Mouse (Mus musculus) naive thymus-derived CD4-positive, alpha-beta T cell, adult 2 months (primary cell): ENCODE data around the gene Bmpr2.
A peak's percentile ranks its signal among the peaks of the same experiment; 100 is the strongest.

Experiments
- DNase-seq: peaks from one replicate; pipeline ENCODE4 v3.0.0-alpha.2; 2011; ENCODE audit warnings: low read depth

Gene Bmpr2

DNA sequence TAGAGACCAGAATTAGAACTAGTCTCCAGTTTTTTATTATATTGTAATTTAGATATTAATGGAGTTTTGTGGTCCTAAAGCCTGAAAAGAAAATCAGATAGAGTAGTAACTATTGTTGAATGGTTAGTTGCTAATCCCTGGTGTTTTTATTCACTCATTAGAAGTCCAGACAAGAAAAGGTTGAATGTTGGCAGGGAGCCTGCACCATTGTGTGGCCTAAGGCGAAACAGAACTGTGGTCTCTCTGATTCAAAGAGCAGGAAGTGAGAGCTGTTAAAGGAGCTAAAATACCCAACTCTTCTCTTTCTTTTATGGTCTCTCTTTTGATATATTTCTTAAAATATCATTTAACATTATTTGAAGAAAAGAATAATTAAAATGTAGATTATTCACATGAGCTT is 32.1 kb downstream of the Bmpr2 start:
- no peak for DNase-seq

- no peak for DNase-seq
Measured at GRCm38 (mm10) chr1:59797865-59798264, 34.7 kb downstream of the Bmpr2 start.

- no peak for DNase-seq
Measured at GRCm38 (mm10) chr1:59804363-59804762, 41.2 kb downstream of the Bmpr2 start.

DNA sequence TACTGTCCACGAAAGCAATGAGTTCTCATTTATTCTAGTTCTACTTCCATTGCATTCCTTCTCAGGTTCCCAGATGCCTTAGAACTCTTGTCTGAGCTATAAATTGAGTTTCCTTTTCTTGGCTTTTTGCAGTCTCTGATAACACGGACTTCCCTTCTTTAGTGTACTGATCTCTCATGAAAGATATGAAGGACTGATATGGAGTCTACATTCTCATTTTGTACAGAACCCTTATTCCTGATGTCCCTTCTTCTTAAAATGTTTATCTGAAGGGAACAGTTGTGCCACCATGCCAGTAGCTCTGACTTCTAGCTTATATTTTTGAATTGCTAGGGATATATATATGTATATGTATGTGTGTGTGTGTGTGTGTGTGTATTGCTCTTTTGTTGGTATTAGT is 46.7 kb downstream of the Bmpr2 start:
- DNase-seq = no peak

- DNase-seq = no peak
Measured at GRCm38 (mm10) chr1:59812782-59813181, 49.6 kb downstream of the Bmpr2 start.

GRCm38 (mm10) chr1:59825421-59825820 is 62.2 kb downstream of the Bmpr2 start:
- no peak for DNase-seq

DNA sequence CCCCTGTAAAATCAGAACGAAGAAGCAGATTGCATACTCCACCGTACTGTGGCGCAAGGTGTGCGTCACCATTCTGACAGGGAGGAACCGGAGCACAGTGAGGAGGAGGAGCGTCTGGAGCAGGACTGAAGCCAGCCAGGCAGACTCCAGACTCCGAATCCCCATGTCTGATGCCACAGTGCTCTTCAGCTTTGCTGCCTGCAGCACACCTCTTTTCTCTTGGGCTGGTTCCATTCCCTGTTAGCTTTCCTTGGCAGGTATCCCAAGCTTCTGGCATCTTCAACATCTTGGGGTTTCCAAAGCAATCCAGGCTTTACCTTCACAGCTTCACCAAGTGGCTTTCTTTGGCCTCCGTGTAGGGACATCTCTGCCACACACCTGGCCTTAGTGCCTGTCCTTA is 63.4 kb downstream of the Bmpr2 start:
- DNase-seq = no peak

- no peak for DNase-seq
Measured at GRCm38 (mm10) chr1:59829410-59829809, 66.2 kb downstream of the Bmpr2 start.

DNA sequence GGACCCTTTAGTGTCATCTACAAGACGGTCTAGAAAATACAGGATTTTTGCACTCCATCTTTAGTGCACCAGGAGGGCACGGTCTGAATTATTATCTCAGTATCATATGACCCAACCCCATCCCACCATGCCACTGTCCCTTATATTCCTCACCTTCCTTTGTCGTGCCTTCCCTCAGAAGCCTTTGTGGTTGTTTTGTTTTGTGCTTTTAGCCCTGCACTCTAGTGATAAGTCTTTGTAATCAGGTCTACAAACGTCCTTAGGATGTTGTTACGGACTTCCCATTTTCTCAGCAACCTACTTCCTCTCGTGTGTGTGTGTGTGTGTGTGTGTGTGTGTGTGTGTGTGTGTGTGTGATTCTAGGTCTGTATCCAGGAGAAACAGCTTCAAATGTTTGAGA is 67.0 kb downstream of the Bmpr2 start:
- no peak for DNase-seq

DNA sequence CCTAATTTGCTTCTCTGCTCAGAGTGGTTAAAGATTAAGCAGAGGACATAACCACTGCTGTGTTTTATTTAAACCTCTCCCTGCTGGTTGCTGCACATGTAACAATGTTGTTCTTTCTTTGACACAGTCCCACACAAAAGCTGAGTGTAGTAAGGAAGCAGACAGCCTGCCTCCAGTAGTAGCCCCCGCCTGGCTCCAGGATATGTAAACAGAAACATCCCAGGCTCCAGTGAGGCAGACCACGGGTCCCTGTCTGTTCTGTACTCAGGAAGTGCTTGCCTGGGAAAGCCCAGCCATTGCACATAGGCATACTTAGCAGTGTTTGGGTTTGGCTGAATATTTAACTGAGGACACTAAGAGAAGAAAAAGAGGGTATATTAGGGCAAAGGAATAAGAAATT is 70.5 kb downstream of the Bmpr2 start:
- DNase-seq = no peak

- no peak for DNase-seq
Measured at GRCm38 (mm10) chr1:59848327-59848726, 85.1 kb downstream of the Bmpr2 start.

GRCm38 (mm10) chr1:59859046-59859445 is 95.8 kb downstream of the Bmpr2 start:
- no peak for DNase-seq

GRCm38 (mm10) chr1:59862144-59862543 is 98.9 kb downstream of the Bmpr2 start:
- DNase-seq = no peak

- no peak for DNase-seq
Measured at GRCm38 (mm10) chr1:59868041-59868440, 104.8 kb downstream of the Bmpr2 start.

GRCm38 (mm10) chr1:59874023-59874422 is 110.8 kb downstream of the Bmpr2 start:
- no peak for DNase-seq

GRCm38 (mm10) chr1:59878098-59878497 is 114.9 kb downstream of the Bmpr2 start:
- DNase-seq = no peak

GRCm38 (mm10) chr1:59883349-59884134 is 120.3 kb downstream of the Bmpr2 start:
- peak; percentile 85 for DNase-seq

GRCm38 (mm10) chr1:59886899-59887298 is 123.7 kb downstream of the Bmpr2 start:
- no peak for DNase-seq

DNA sequence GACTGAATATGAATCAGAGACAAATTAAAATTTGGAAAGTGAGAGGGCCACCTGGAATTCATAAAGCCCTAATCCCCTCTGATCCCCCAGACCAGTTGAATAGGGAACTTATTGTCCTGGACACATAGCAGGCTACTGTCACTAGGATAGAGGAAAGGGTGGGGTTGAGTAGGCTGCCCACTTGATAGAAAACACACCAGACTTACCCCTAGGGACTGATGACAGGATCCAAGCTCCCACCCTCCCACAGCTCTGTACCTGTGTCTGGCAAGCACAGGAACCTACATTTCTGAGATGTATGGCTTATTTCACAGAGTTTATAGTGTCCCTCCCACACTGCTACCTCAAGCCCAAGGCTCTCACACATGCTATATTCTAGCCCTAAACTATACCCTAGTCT is 124.8 kb downstream of the Bmpr2 start:
- DNase-seq = no peak

DNA sequence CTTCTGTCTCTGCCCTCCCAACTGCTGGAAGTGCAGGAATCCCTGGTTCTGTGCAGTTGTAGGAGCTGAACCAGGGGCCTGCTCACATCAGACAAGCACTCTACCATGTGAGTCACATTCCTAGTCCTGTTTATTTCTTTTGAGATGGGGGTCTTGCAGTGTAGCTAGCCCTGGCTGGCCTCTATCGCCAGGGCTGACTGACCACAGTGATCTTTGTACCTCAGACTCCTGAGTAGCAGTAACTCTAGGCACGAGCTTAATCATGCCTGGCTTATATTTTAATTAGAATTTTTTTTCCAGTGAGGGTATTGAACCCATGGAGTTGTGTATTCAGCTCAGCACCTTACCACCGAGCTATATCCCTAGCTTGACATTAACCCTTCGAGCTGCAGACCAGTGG is 128.0 kb downstream of the Bmpr2 start:
- no peak for DNase-seq

- no peak for DNase-seq
Measured at GRCm38 (mm10) chr1:59892777-59893176, 129.6 kb downstream of the Bmpr2 start.

DNA sequence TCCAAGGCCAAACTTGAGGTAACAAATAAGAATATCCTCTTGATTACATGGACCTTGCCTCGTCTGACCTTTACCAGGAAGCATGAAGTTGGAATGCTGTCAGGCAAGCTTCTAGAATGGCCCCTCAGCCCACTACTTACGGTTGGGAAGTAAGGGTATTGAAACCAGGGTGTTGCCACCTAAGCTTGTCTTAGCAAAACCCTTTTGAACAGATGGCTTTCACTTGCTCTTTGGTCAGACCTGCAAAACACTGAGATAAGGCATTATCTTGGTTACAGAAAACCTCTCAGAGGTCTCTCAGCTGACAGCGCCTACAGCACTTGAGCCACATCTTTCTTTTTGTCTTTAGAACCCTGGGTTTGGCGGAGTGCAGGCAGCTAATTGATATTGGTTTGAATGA is 130.8 kb downstream of the Bmpr2 start:
- no peak for DNase-seq

GRCm38 (mm10) chr1:59895456-59895855 is 132.3 kb downstream of the Bmpr2 start:
- peak; percentile 58 for DNase-seq

- DNase-seq = no peak
Measured at GRCm38 (mm10) chr1:59897147-59897798, 134.1 kb downstream of the Bmpr2 start.
